Mouse (Mus musculus) B cell, adult 2 months (primary cell): ENCODE results near the gene Ceacam18.
"Not testable (repeated sequence)": the region's sequence is repeated elsewhere in the genome, so short reads cannot be mapped to it uniquely, and the experiment has no call there.

Source experiments
- DNase-seq, 2 experiments: peaks; one replicate each; pipeline ENCODE4 v3.0.0; 2022

Ceacam18 gene

DNA sequence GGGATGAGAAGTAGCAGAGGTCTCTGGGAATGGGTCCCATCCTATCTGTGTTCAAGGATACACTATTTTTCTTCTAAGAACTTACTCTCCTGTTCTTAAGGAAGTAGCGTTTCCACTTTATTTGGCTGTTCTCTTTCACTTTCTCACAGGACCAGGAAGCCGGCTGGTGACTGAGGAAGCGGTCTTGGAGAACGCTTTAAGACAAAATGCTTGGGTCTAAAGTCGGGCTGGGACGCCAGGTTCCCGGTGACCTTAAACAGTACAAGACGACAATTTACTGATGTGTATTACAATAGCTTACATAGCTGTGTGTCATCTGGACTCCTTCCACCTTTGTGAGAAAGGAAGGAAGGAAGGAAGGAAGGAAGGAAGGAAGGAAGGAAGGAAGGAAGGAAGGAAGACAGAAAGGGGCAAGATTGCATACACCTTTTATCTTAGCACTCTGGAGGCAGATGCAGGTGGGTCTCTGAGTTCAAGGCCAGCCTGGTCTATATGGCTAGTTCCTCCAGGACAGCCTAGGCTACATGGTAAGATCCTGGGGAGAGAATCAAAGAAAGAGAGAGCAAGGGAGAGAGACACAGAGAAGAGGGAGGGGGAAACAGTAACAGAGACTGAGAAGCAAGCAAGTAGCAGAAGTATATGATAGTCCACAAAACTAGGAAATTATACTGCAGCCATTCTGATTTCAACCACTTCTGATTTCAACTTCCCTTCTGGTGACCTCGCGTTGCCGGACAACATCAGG, 36.7 kb downstream of the Ceacam18 start:
- no peak for DNase-seq

DNA sequence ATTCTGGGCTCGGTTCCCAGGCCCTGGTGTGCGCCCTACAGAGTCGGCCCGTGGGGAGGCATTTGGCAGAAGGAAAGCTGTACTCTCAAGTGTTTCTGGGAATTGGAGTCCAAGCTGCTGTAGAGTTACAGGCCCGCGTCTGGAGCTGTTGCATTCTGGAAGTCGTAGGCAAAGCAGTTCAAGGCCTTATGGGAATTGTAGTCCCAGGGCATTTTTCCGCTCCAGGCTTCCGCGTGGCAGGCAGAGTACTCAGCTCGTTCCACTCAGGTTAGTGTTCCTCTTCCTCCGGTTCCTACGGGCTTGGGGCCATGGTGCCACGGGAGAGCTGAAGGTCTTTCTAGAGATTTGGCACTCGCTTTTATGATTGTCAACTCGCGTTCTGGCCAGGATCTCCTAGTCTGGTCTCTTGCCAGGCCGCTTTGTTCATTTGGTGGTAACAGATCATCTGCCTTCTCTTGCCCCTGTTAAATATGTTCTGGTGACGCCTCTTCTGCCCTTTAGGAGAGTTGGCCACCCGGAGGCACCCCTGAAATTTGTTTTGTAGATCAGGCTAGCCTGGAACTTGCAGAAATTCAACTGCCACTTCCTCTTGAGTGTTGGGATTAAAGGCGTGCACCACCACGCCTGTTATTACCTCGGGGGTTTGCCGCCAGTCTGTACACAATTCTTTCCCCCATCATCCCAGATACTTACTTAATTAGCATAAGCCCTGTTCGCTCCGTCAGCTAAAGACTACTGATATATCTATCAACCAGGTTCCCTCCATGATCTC, 37.5 kb downstream of the Ceacam18 start, which contains the start of gene Ctu1:
Ctu1 (plus strand) TSS at position 208 of the 772 bp plus-strand sequence.
- peak; percentile 81 to 83 for DNase-seq

DNA sequence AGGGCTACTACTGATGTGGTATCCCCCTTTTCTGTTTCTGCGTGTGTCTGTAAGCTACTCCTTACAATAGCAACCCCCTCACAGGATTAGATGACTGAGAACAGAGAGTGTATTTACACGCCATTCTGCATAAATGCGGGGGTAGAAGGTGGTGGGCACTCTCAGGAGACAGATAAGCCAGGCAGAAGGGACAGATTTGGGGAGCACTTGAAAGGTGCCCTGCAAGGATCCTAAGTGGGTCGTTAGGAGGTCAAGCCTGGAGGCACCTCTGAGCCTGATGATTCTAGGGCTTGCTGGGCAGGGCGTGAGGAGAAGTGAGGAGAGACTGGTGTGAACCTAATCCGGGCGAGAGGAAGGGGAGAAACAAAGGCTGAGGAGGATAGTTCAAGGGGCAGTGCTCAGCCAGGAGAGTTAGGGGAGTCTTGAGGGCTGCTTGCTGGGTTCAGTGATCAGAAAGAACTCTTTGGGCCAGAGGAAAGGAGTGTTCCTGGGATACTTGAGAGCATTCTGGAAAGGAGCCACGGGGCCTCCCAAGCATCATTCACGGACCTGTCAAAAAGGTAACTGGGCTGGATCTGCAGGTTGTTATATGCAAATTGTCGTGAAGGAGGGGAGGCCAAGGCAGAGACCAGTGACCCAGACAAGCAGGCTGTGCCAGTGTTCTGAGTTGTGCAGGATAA, 38.2 kb downstream of the Ceacam18 start:
- no peak for DNase-seq

DNA sequence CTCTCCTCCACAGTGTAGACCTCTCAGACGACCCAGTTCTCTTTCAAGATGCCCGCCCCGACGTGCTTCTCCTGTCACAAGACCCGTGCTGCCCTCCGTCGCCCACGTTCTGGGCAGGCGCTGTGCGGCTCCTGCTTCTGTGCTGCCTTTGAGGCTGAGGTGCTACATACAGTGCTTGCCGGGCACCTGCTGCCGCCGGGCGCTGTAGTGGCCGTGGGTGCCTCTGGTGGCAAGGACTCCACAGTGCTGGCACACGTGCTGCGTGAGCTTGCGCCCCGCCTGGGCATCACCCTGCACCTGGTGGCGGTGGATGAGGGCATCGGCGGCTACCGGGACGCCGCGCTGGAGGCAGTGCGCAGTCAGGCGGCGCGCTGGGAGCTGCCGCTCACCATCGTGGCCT, 40.6 kb downstream of the Ceacam18 start:
- DNase-seq, result no peak

DNA sequence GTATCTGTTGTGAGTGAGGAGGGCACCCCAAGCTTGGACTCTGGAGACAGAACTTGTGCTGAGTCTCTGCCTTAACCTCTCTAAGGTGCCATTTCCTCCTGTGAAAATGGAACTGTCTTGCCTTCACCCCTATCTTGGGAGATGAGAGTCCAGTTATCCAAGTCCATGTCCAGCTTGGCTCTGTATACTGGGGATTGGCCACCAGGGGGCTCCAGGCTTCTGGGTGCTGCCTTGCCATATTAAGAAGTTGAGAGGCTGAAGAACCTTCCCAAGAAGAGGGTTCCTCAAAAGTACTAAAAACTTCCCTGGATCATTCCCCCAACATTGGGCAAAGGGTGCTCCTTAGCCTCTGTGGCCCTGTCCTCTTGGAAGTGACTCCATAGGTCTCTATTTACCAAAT, 44.0 kb downstream of the Ceacam18 start:
- peak; percentile 44 to 48 for DNase-seq

DNA sequence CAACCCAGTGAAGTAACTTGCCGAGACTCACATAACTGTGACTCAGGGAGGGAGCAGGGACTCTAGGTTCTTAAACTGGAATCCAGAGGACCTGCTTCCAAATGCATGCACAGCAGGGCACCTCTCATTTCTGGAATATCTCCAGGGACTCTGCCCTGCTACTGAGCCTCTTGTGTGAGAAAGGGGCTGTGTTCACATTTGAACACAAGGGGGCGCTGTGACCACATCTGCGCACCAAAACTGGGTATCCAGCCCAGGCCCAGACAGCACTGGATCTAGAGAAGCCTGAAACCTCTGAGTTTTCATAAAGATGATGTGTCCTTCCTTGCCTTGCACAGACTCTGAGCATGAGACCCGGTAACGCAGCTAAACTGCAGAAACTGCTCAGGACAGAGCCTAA, 46.5 kb downstream of the Ceacam18 start:
- peak; percentile 62 to 69 for DNase-seq

DNA sequence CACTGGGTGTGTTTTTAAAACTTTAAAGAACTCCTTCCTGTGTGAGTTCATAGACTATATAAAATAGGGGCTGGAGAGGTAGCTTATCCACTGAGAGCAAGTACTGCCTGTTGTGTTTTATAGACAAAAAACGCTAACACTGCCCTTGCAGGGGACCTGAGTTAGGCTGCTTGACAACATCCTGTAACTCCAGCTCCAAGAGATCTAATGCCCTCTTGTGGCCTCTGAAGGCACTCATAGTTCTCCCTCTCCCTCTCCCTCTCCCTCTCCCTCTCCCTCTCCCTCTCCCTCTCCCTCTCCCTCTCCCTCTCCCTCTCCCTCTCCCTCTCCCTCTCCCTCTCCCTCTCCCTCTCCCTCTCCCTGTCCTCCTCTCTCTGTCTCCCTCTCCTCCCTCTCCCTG, 48.0 kb downstream of the Ceacam18 start:
- not testable (repeated sequence) for DNase-seq

DNA sequence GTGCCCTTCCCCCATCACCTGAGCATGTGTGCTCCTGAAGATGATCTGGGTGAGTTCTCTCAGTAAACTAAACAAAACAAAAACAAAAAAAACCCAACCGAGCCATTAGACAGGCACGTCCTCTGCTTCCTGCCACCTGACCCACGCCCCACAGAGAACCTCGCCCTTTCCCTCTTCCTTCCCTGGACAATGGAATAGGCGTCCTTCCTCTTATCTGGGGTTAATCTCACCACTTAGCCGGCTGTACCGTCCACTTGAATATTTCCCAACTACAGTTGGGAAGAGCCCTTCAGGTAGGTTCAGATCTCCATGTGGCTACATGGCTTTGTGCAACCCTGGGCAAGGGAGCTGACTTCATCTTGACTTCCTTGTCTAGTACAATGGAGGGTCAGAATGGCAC, 50.6 kb downstream of the Ceacam18 start:
- DNase-seq, result no peak

DNA sequence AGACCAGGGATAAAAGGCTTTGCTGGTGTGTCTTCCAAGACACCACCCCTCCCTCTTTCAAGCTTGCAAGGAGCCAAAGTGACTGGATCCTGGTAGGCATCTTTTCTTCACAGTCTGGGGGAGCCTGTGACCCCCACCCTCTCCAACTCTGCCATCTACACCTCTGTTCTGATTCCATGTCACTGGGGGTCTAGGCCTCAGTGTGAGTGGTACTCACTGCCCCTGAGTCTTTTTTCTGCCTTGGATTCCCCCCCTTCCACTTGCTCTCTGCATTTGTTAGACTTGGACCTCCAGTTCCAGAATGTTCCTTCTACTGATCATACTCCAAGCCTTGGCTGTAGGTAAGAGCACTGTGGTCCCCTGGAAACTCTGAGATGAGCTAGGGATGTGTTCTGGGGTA, 55.6 kb downstream of the Ceacam18 start, which contains the start of gene Klk14:
Klk14 (plus strand) TSS at position 301 of the 400 bp plus-strand sequence.
- DNase-seq, result no peak
